7 mouse cellular contexts compared by ENCODE assay signal in the genomic region with DNA sequence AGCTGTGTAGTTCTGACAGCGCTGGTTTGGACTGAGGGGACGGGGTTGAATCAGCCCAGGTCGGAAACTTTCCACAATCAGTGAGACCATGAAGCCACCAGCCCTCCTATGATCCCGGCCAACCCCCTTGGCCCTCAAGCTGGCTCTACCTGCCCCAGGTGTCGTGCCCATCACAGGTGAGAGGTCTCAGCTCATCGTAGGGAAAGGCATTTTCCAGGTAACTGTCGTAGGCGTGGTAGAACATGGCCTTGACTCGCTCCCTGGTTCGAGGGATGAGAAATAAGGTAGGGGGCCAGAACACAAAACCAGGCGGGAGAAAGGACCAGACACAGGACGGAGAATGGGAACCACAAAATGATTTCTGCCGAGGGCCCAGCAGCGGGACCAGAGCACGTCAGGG. TPM values are rescaled to one million over a fixed set of nuclear protein-coding genes. Genes with fewer than 3 reads are reported as not detected.
DNase-seq lines count a peak whose midpoint lies in the region; ATAC-seq and TF ChIP-seq lines count a peak whose summit lies in the region.

No protein-coding gene starts in this region.

- DNase-seq in lung, postnatal 36 days = no peak
- peak; percentile 14 for DNase-seq in kidney, postnatal 10 days
- DNase-seq in retina, embryonic 14.5 days (ENCODE audit: low spot score) = no peak
- DNase-seq in spleen, adult 12 weeks (ENCODE audit: low spot score) = no peak

- WGBS in lung, embryonic 15.5 days = 4% methylated on average over 15 of the region's 15 CpGs
- 2% methylated on average over 15 of the region's 15 CpGs for WGBS in small intestine, adult 2 months

- peak overlapping the region; percentile 86 for H3K4me2 ChIP-seq in lung, embryonic 15.5 days

- peak overlapping the region; percentile 86 for H3K4me3 ChIP-seq in lung, embryonic 15.5 days
- peak overlapping the region; percentile 85 for H3K4me3 ChIP-seq in embryonic fibroblast, embryonic 13.5 days (ENCODE audit: insufficient read depth, low read length)
- H3K4me3 ChIP-seq in small intestine, adult 2 months (ENCODE audit: low read depth, low read length) = peak overlapping the region; percentile 92

- H3K9ac ChIP-seq in lung, embryonic 15.5 days = peak overlapping the region; percentile 65

- no peak for ATAC-seq in lung, embryonic 15.5 days (ENCODE audit: borderline replicate concordance, extremely low read depth, low FRiP score, low TSS enrichment)

- H3K27ac ChIP-seq in lung, embryonic 15.5 days = no peak overlapping the region
- H3K27ac ChIP-seq in embryonic fibroblast, embryonic 13.5 days (ENCODE audit: insufficient read depth, low read length) = no peak overlapping the region
- peak overlapping the region; percentile 5 for H3K27ac ChIP-seq in small intestine, adult 2 months (ENCODE audit: insufficient read depth, low read depth, low read length)

- H3K36me3 ChIP-seq in lung, embryonic 15.5 days = no peaks in the 10 kb centered on the region
- peaks cover 7% of the 10 kb centered on the region; the same call in 1 of the 2 replicates for H3K36me3 ChIP-seq in small intestine, adult 2 months (ENCODE audit: control insufficient read depth, insufficient read depth, low read length)

- TF ChIP-seq CTCF in embryonic fibroblast, embryonic 13.5 days (IDR thresholded peaks at IDR 0.05; ENCODE audit: borderline replicate concordance, insufficient read depth, low read length) = no peak
- no peak for TF ChIP-seq CTCF in small intestine, adult 2 months (IDR thresholded peaks at IDR 0.05; ENCODE audit: extremely low read depth, insufficient read length, insufficient replicate concordance, low read depth, low read length)

- peaks cover 9% of the 10 kb centered on the region for H3K4me1 ChIP-seq in lung, embryonic 15.5 days
- no peaks in the 10 kb centered on the region for H3K4me1 ChIP-seq in embryonic fibroblast, embryonic 13.5 days (ENCODE audit: control insufficient read depth, insufficient read depth, low read length)
- no peaks in the 10 kb centered on the region for H3K4me1 ChIP-seq in small intestine, adult 2 months (ENCODE audit: control insufficient read depth, insufficient read depth, insufficient read length, low read length)

- no peaks in the 10 kb centered on the region for H3K9me3 ChIP-seq in lung, embryonic 15.5 days

- TF ChIP-seq POLR2A in embryonic fibroblast, embryonic 13.5 days (IDR thresholded peaks at IDR 0.05; ENCODE audit: low read depth, low read length) = no peak
- no peak for TF ChIP-seq POLR2A in small intestine, adult 2 months (IDR thresholded peaks at IDR 0.05; ENCODE audit: low read depth, low read length)

- no peaks in the 10 kb centered on the region for H3K27me3 ChIP-seq in lung, embryonic 15.5 days
- no peaks in the 10 kb centered on the region for H3K27me3 ChIP-seq in small intestine, adult 2 months (ENCODE audit: control insufficient read depth, insufficient read depth, low read length)

RNA-seq across cellular contexts. Expression of gene Edem2, which starts 0.5 kb away (rescaled TPM):
- 41.2 and 45.2 TPM in 2 replicates for polyA plus RNA-seq in lung, embryonic 15.5 days (2015; fragmentation: Nextera tagmentation; extraction: Ambion mirVana)
- polyA plus RNA-seq in embryonic fibroblast, embryonic 13.5 days (2011; ENCODE audit: insufficient read length, low read depth, missing spikeins) = 13.8 and 16.4 TPM in 2 replicates
- polyA plus RNA-seq in small intestine, adult 2 months (2012; rRNA removed) = 60.3 and 96.4 TPM in 2 replicates

RNA-seq across cellular contexts. Expression of gene Gm17581, which starts 6.9 kb away (rescaled TPM):
- not detected in 2 replicates for polyA plus RNA-seq in lung, embryonic 15.5 days (2015; fragmentation: Nextera tagmentation; extraction: Ambion mirVana)
- polyA plus RNA-seq in embryonic fibroblast, embryonic 13.5 days (2011; ENCODE audit: insufficient read length, low read depth, missing spikeins) = not detected in 2 replicates
- polyA plus RNA-seq in small intestine, adult 2 months (2012; rRNA removed) = not detected in 2 replicates

RNA-seq across cellular contexts. Expression of gene Procr, which starts 22.2 kb away (rescaled TPM):
- polyA plus RNA-seq in lung, embryonic 15.5 days (2015; fragmentation: Nextera tagmentation; extraction: Ambion mirVana) = 14.6 and 15.3 TPM in 2 replicates
- polyA plus RNA-seq in embryonic fibroblast, embryonic 13.5 days (2011; ENCODE audit: insufficient read length, low read depth, missing spikeins) = 11.6 and 28.2 TPM in 2 replicates
- polyA plus RNA-seq in small intestine, adult 2 months (2012; rRNA removed) = 4.8 and 6.8 TPM in 2 replicates

RNA-seq across cellular contexts. Expression of gene Trpc4ap, which starts 36.6 kb away (rescaled TPM):
- polyA plus RNA-seq in lung, embryonic 15.5 days (2015; fragmentation: Nextera tagmentation; extraction: Ambion mirVana) = 126 and 133 TPM in 2 replicates
- polyA plus RNA-seq in embryonic fibroblast, embryonic 13.5 days (2011; ENCODE audit: insufficient read length, low read depth, missing spikeins) = 105 and 109 TPM in 2 replicates
- 66.5 and 133 TPM in 2 replicates for polyA plus RNA-seq in small intestine, adult 2 months (2012; rRNA removed)

RNA-seq across cellular contexts. Expression of gene Mmp24, which starts 46.4 kb away (rescaled TPM):
- polyA plus RNA-seq in lung, embryonic 15.5 days (2015; fragmentation: Nextera tagmentation; extraction: Ambion mirVana) = 0.04 and 0.09 TPM in 2 replicates
- polyA plus RNA-seq in embryonic fibroblast, embryonic 13.5 days (2011; ENCODE audit: insufficient read length, low read depth, missing spikeins) = 0.16 TPM in 1 of 2 replicates, not detected in the other
- 0.22 and 2.4 TPM in 2 replicates for polyA plus RNA-seq in small intestine, adult 2 months (2012; rRNA removed)
